Mouse (Mus musculus): ENCODE data around the gene Sema4f.

DNA sequence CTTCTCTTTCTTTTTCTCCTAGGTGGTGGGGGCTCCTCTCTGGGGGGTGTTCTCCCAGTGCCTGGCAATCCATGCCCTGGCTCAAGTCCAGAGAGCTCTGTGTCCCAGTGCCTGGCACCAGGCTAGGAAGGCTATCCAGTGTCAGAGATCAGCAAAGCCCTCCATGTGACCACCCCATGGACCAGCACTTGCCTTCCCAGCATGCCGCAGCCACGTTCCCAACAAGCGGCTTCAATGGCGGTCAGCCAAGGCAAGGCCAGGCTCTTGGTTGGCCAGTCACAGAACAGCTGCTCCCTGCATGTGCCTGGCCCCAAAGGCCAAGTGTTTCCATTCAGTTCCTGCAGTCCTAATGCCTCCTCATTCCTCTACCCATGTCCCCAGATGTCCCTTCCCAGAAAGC, 53.2 kb downstream of the Sema4f start:
- no peak for TF ChIP-seq CTCF (IDR thresholded peaks at IDR 0.05)
- TF ChIP-seq EP300 (IDR thresholded peaks at IDR 0.05), result no peak

Data from lung, postnatal 0 days (tissue).